Comparison of ENCODE assay signal across 13 mouse cellular contexts in the genomic region with DNA sequence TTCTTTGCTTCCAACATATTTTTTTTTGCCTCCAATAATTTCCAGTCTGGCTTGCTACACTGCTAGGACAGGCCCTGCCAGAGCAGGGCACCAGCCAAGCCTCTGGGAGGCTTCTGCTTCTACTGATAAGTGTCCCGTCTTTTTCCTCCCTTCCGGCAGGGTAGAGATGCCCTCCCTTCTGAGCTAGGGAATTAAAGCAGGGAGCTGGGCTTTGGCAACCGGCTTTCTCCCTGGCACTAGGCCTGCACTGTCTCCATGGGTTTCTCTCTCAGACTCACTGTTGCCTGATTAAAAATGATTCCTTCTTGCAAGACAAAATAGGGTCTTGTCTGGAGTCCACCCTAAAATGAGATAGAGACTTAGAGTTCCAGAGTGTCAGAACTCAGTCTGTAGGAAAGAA.
DNase-seq lines count a peak whose midpoint lies in the region; ATAC-seq and TF ChIP-seq lines count a peak whose summit lies in the region.
"Had no signal": no experiment of that assay in that cellular context is flagged by ENCODE, and none has a peak within 500 bp of the region (broad histone marks: within the 10 kb centered on the region; RNA-seq: fewer than 3 reads in every experiment).

No protein-coding gene starts in this region.

- H3K4me1 ChIP-seq in hindbrain, postnatal 0 days (ENCODE audit: insufficient read depth, low read length): no peaks in the 10 kb centered on the region; the same call in 1 of the 2 replicates
- H3K4me1 ChIP-seq in hindbrain, embryonic 13.5 days (replicated peaks): peaks cover 8% of the 10 kb centered on the region; the same call in 1 of the 2 replicates
- 0 out of 2 replicates have a peak, but pooled peaks cover 4% of the 10 kb centered on the region for H3K4me1 ChIP-seq in embryonic facial prominence, embryonic 10.5 days
- H3K4me1 ChIP-seq: heart, embryonic 13.5 days; lung, embryonic 15.5 days; midbrain, embryonic 13.5 days had no signal

- H3K27ac ChIP-seq in hindbrain, postnatal 0 days: no peak overlapping the region
- no peak overlapping the region for H3K27ac ChIP-seq in hindbrain, embryonic 13.5 days
- H3K27ac ChIP-seq in embryonic facial prominence, embryonic 10.5 days (replicated peaks): no peak overlapping the region
- H3K27ac ChIP-seq: heart, embryonic 13.5 days; lung, embryonic 15.5 days; midbrain, embryonic 13.5 days had no signal

- WGBS in hindbrain, postnatal 0 days: 32% methylated on average over 3 of the region's 3 CpGs
- 69% methylated on average over 3 of the region's 3 CpGs for WGBS in hindbrain, embryonic 13.5 days
- WGBS in embryonic facial prominence, embryonic 10.5 days: 82% methylated on average over 3 of the region's 3 CpGs

- no peak overlapping the region for H3K9ac ChIP-seq in hindbrain, postnatal 0 days (replicated peaks; ENCODE audit: low read length)
- no peak overlapping the region for H3K9ac ChIP-seq in hindbrain, embryonic 13.5 days
- H3K9ac ChIP-seq: heart, embryonic 13.5 days; lung, embryonic 15.5 days; midbrain, embryonic 13.5 days had no signal

- H3K9me3 ChIP-seq in hindbrain, postnatal 0 days (ENCODE audit: low read length): no peaks in the 10 kb centered on the region
- H3K9me3 ChIP-seq in hindbrain, embryonic 13.5 days: no peaks in the 10 kb centered on the region
- H3K9me3 ChIP-seq in embryonic facial prominence, embryonic 10.5 days: no peaks in the 10 kb centered on the region
- H3K9me3 ChIP-seq: heart, embryonic 13.5 days; lung, embryonic 15.5 days; midbrain, embryonic 13.5 days had no signal

- no peak overlapping the region for H3K4me2 ChIP-seq in hindbrain, postnatal 0 days (ENCODE audit: low read depth, low read length)
- no peak overlapping the region for H3K4me2 ChIP-seq in hindbrain, embryonic 13.5 days
- H3K4me2 ChIP-seq: heart, embryonic 13.5 days; lung, embryonic 15.5 days; midbrain, embryonic 13.5 days had no signal

- peak; percentile 53; the same call in 1 of the 2 replicates for ATAC-seq in hindbrain, postnatal 0 days
- ATAC-seq in hindbrain, embryonic 13.5 days (ENCODE audit: low FRiP score): no peak
- ATAC-seq: midbrain, embryonic 13.5 days had no signal

- peak; percentile 9 for DNase-seq in cerebellum, adult 11-12 months
- DNase-seq in cerebellum, adult 8-10 months: no peak
- peak; percentile 78 for DNase-seq in hindbrain, postnatal 0 days (ENCODE audit: low spot score)
- DNase-seq in cerebellum, postnatal 10 days: peak; percentile 83 to 85
- peak; percentile 83 for DNase-seq in left cerebral cortex, postnatal 4 days
- DNase-seq in embryonic facial prominence, embryonic 10.5 days (ENCODE audit: low spot score): no peak
- no peak for DNase-seq in natural killer cell, adult 2 months (ENCODE audit: low spot score in 2 of 2)
- DNase-seq: kidney, postnatal 36 days had no signal

- H3K36me3 ChIP-seq in hindbrain, postnatal 0 days (ENCODE audit: insufficient read depth, low read length): no peaks in the 10 kb centered on the region
- H3K36me3 ChIP-seq in hindbrain, embryonic 13.5 days: no peaks in the 10 kb centered on the region
- H3K36me3 ChIP-seq in embryonic facial prominence, embryonic 10.5 days (replicated peaks): no peaks in the 10 kb centered on the region
- H3K36me3 ChIP-seq: heart, embryonic 13.5 days; lung, embryonic 15.5 days; midbrain, embryonic 13.5 days had no signal

- intact Hi-C loops in left cerebral cortex, postnatal 4 days (cut with DNase I): no loop called here

- H3K4me3 ChIP-seq in hindbrain, postnatal 0 days (ENCODE audit: low read length): no peak overlapping the region
- no peak overlapping the region for H3K4me3 ChIP-seq in hindbrain, embryonic 13.5 days
- H3K4me3 ChIP-seq in embryonic facial prominence, embryonic 10.5 days: no peak overlapping the region
- H3K4me3 ChIP-seq: erythroblast, embryonic 14.5 days; heart, embryonic 13.5 days; lung, embryonic 15.5 days; midbrain, embryonic 13.5 days had no signal

- no peaks in the 10 kb centered on the region for H3K27me3 ChIP-seq in hindbrain, postnatal 0 days (ENCODE audit: insufficient read depth, low read length)
- no peaks in the 10 kb centered on the region for H3K27me3 ChIP-seq in hindbrain, embryonic 13.5 days
- H3K27me3 ChIP-seq in embryonic facial prominence, embryonic 10.5 days (replicated peaks; ENCODE audit: low read depth, poor library complexity, severe bottlenecking): 0 out of 2 replicates have a peak, but pooled peaks cover 3% of the 10 kb centered on the region
- H3K27me3 ChIP-seq: lung, embryonic 15.5 days had no signal

- TF ChIP-seq CTCF in hindbrain, postnatal 0 days (IDR thresholded peaks at IDR 0.05; ENCODE audit: low read depth): peak; percentile 12; the same call in 1 of the 2 replicates

Comparison
In these comparisons a context has a peak if more than half of its experiments do, and no peak if none do; other contexts are left out.
1. DNase-seq: peak in cerebellum, adult 11-12 months (single experiment), hindbrain, postnatal 0 days (single experiment), cerebellum, postnatal 10 days (2 of 2) and left cerebral cortex, postnatal 4 days (single experiment); none in cerebellum, adult 8-10 months (single experiment), embryonic facial prominence, embryonic 10.5 days (single experiment) and natural killer cell, adult 2 months (0 of 2).